Mouse (Mus musculus): ENCODE data around the gene Gm49387.
"Not testable (repeated sequence)": the region's sequence is repeated elsewhere in the genome, so short reads cannot be mapped to it uniquely, and the experiment has no call there.

Gm49387 gene

GRCm38 (mm10) chr14:31641506-31642155 is 953 bp upstream of the Gm49387 start:
- no peak for DNase-seq (ENCODE audit: low spot score in 2 of 2)

GRCm38 (mm10) chr14:31640890-31641505 is 320 bp upstream of the Gm49387 start, which contains the start of the genes Btd and Hacl1:
TSS of gene Btd (plus strand) at chr14:31641028.
TSS of gene Hacl1 (minus strand) at chr14:31641286.
- peak; percentile 86 to 90 for DNase-seq (ENCODE audit: low spot score in 2 of 2)

- DNase-seq (ENCODE audit: low spot score in 2 of 2), result no peak
These were observed 10.0 kb downstream of the Gm49387 start for GRCm38 (mm10) chr14:31630677-31631076.

- no peak for DNase-seq (ENCODE audit: low spot score in 2 of 2)
These were observed 17.9 kb downstream of the Gm49387 start for GRCm38 (mm10) chr14:31622748-31623147.

- no peak for DNase-seq (ENCODE audit: low spot score in 2 of 2)
These were observed 20.0 kb downstream of the Gm49387 start for GRCm38 (mm10) chr14:31620591-31621223.

- no peak for DNase-seq (ENCODE audit: low spot score in 2 of 2)
These were observed 22.7 kb downstream of the Gm49387 start for GRCm38 (mm10) chr14:31617997-31618396.

GRCm38 (mm10) chr14:31617204-31617603 is 23.5 kb downstream of the Gm49387 start:
- no peak for DNase-seq (ENCODE audit: low spot score in 2 of 2)

GRCm38 (mm10) chr14:31613671-31614070 is 27.0 kb downstream of the Gm49387 start:
- DNase-seq (ENCODE audit: low spot score in 2 of 2), result no peak

GRCm38 (mm10) chr14:31611986-31612385 is 28.7 kb downstream of the Gm49387 start:
- DNase-seq (ENCODE audit: low spot score in 2 of 2), result no peak

GRCm38 (mm10) chr14:31605514-31605913 is 35.2 kb downstream of the Gm49387 start:
- DNase-seq (ENCODE audit: low spot score in 2 of 2), result no peak

GRCm38 (mm10) chr14:31604916-31605315 is 35.8 kb downstream of the Gm49387 start:
- no peak for DNase-seq (ENCODE audit: low spot score in 2 of 2)

- not testable (repeated sequence) for DNase-seq (ENCODE audit: low spot score in 2 of 2)
These were observed 38.1 kb downstream of the Gm49387 start for GRCm38 (mm10) chr14:31602616-31602979.

- DNase-seq (ENCODE audit: low spot score in 2 of 2), result no peak
These were observed 38.6 kb downstream of the Gm49387 start for GRCm38 (mm10) chr14:31601908-31602615.

GRCm38 (mm10) chr14:31597446-31597845 is 43.2 kb downstream of the Gm49387 start:
- DNase-seq (ENCODE audit: low spot score in 2 of 2), result no peak

- no peak for DNase-seq (ENCODE audit: low spot score in 2 of 2)
These were observed 44.3 kb downstream of the Gm49387 start for GRCm38 (mm10) chr14:31596408-31596807.

- no peak for DNase-seq (ENCODE audit: low spot score in 2 of 2)
These were observed 46.0 kb downstream of the Gm49387 start for GRCm38 (mm10) chr14:31594693-31595092.

GRCm38 (mm10) chr14:31593036-31593435 is 47.6 kb downstream of the Gm49387 start:
- no peak for DNase-seq (ENCODE audit: low spot score in 2 of 2)

- no peak for DNase-seq (ENCODE audit: low spot score in 2 of 2)
These were observed 49.4 kb downstream of the Gm49387 start, which contains the start of gene Colq for GRCm38 (mm10) chr14:31591243-31591642. TSS of gene Colq (minus strand) at chr14:31591343.

GRCm38 (mm10) chr14:31586451-31586850 is 54.2 kb downstream of the Gm49387 start:
- DNase-seq (ENCODE audit: low spot score in 2 of 2), result peak in 1 of 2 experiments; percentile 9

- no peak for DNase-seq (ENCODE audit: low spot score in 2 of 2)
These were observed 57.6 kb downstream of the Gm49387 start for GRCm38 (mm10) chr14:31583082-31583481.

GRCm38 (mm10) chr14:31577966-31578735 is 62.5 kb downstream of the Gm49387 start:
- no peak for DNase-seq (ENCODE audit: low spot score in 2 of 2)

Data from urinary bladder, postnatal 36 days (tissue).